Mouse (Mus musculus): ENCODE measurements at regions not wholly inside any gene's neighbourhood (a gene's known extent, or its start where the extent isn't known, plus 50 kb on each side); places are given as distances from the start of the nearest gene placed in this dataset.

- no peak for DNase-seq (ENCODE audit: low spot score)
Observed at GRCm38 (mm10) chr13:44030590-44030989, 246.0 kb downstream of the Cd83 start.

GRCm38 (mm10) chr13:44037774-44038294, 253.3 kb downstream of the Cd83 start:
- DNase-seq (ENCODE audit: low spot score): no peak

GRCm38 (mm10) chr13:44038322-44038721, 253.7 kb downstream of the Cd83 start:
- DNase-seq (ENCODE audit: low spot score): no peak

DNA sequence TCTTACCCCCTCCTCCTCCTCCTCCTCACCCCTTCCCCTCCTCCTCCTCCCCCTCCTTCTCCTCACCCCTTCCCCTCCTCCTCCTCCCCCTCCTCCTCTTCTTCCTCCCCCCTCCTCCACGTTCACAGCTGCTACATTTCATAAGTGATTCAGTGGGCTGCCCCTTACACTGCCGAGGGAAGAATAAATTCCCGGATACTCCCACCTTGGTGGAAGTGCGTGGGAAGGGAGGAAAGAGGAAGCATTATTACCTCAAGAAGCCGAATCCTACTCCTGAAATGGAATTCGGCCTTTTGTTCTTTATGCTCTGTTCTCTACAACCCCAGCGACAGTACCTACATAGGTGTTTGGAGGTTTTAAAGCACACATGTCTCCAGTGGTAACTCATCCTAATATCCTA, 256.1 kb downstream of the Cd83 start:
- DNase-seq (ENCODE audit: low spot score): no peak

DNA sequence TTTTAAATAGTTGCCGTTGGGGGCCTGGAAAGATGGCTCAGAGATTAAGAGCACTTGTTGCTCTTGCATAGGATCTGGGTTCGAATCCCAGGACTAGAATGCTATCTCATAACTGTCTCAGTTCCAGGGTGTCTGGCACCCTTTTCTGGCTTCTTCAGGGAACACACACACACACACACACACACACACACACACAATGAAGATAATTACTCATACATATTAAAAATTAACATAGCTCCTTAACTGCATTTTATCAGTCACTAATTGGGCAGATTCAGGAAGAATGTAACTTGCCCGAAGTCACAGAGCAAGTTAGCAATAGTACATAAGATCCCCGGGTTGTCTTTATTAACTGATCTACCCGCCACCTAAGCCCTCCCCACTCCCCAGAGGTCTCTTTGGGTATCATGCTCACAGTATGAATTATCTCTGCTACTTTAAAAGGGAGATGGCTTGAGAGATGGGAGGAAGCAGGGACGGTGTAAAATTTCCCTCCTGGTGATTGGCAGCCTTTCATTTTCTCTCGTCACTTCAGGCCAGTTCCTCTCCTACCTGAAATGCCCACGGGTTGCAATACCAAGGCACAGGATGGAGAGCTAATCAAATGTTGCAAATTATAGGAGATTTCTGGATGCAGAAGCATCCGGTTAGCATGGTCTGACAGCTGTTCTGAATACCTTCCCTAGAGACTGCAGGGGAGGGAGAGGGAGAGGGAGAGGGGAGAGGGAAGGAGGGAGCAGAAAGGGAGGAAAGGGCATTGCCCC, 258.3 kb downstream of the Cd83 start:
- no peak for DNase-seq (ENCODE audit: low spot score)

- DNase-seq (ENCODE audit: low spot score): no peak
Observed at GRCm38 (mm10) chr13:44043494-44043885, 258.9 kb downstream of the Cd83 start.

GRCm38 (mm10) chr13:44044546-44045216, 260.1 kb downstream of the Cd83 start:
- DNase-seq (ENCODE audit: low spot score): no peak

DNA sequence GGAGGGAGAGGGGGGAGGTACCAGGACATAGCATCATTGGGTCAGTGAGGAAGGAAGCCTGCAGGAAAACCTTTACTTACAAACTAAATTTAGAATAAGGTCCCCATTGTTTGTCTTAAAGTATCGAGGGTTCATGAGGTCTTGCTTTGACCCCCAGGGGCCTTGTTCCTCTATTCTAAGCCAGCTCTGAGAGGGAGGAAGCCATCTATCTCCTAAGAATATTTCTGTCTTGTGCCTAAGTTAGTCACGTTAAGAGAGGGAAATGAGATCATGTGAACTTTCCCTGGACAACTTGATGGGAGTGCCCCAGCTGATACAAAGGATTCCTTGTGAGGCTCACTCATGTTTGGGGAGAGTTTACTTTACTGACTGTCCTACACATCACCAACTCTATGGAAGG, 261.9 kb downstream of the Cd83 start:
- DNase-seq (ENCODE audit: low spot score): no peak

DNA sequence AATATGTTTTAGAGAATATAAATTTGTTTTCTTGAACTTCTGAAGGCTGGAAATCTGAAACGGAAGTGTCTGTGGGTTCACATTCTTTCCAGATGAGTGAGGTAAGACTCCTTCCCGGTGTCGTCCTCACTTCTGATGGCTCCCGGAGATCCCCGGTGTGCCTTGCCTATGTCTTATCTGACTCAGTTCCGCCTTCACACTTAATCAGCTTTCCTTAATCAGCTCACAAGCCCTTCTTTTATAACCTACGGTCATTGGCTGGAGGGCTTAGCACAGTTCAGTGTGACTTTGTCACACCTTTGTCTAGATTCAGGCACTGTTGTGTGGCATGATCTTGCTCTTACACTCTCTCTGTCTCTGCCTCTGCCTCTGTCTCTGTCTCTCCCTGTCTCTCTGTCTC, 269.6 kb downstream of the Cd83 start:
- DNase-seq (ENCODE audit: low spot score): no peak

- DNase-seq (ENCODE audit: low spot score): no peak
Observed at GRCm38 (mm10) chr13:44055573-44056491, 271.3 kb downstream of the Cd83 start.

- no peak for DNase-seq (ENCODE audit: low spot score)
Observed at GRCm38 (mm10) chr13:44056716-44057115, 272.1 kb downstream of the Cd83 start.

DNA sequence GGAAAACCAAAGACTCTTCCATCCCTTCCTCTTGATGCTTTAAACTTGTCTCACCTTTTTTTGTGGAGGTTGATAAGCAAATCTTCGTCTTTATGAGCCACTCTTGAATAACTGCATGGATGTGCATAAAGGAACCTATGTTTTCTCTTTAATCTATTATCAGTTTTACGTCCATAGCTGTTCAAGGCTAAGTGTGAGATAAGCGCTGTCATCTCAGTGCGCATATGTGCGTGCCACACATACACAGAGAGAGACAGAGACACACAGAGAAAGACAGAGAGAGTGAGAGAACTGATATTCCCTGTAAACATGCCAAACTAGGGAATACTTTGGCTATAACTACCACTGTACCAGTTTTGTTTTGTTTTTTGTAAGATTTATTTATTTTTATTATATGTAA, 273.0 kb downstream of the Cd83 start:
- no peak for DNase-seq (ENCODE audit: low spot score)

DNA sequence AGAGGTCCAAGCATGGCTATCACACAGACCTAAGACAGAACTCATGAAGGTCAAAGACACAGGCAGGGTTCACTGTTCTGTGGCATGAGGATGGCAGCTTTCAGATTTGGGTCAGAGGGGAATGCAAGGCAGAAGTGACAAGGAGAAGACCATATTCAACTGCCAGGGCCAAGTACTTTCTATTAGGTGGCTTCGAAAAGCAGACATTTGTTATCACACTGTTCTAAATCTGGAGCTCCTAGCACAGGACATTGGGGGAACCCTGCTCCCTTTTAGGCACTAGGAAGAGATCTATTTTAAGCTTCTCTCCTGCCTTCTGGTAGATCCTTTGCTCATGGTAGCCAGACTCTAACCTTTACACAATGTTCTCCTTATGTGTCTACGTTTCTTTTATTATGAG, 273.7 kb downstream of the Cd83 start:
- DNase-seq (ENCODE audit: low spot score): no peak

GRCm38 (mm10) chr13:44059436-44059835, 274.9 kb downstream of the Cd83 start:
- DNase-seq (ENCODE audit: low spot score): peak; percentile 60

- no peak for DNase-seq (ENCODE audit: low spot score)
Observed at GRCm38 (mm10) chr13:44061286-44061685, 276.7 kb downstream of the Cd83 start.

DNA sequence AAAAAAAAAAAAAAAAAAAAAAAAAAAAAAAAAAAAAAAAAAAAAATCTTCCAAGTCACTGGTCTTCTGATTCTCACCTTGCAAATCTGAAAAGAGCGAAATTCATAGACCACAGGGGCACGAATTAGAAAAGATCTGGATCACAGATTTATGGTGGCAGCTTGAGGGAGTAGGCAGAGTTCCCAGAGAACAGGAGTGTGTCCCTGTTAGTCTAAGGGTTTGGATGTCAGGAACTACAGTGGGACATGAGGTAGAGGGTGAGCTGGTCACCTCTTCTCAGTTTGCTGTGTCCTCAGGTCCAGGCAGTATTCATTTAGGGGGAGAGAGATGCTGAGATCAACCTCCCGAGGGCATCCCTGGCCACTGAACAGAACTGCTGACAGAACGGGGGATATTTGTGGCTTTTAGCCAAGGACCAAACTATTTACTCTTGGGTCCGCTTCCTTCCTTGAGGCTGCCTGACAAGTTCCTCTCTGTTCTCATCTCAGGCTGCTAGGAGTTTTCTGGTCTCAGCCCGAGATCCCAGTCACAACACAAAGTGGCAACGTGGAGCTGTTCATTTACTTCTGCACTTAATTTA, 277.2 kb downstream of the Cd83 start:
- no peak for DNase-seq (ENCODE audit: low spot score)

- no peak for DNase-seq (ENCODE audit: low spot score)
Observed at GRCm38 (mm10) chr13:44063317-44063716, 278.7 kb downstream of the Cd83 start.

DNA sequence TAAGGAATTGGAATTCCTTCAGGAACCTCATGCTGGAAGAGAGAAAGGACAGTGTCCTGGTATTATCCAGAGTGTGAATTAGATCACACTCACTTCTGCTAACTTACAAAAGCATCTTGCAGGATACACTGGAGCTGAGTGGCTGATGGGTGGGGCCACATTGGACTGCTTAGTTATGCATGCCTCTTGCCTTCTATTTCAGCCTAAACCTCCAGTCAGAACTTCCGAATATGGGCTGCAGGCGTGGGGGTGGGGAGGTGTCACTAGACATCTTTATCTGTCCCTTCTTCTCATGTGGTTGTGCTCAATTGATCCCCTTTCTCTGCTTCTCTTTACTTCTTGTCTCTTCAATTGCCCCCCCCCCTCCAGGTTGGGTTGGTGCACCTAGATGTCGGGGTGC, 279.5 kb downstream of the Cd83 start:
- no peak for DNase-seq (ENCODE audit: low spot score)

DNA sequence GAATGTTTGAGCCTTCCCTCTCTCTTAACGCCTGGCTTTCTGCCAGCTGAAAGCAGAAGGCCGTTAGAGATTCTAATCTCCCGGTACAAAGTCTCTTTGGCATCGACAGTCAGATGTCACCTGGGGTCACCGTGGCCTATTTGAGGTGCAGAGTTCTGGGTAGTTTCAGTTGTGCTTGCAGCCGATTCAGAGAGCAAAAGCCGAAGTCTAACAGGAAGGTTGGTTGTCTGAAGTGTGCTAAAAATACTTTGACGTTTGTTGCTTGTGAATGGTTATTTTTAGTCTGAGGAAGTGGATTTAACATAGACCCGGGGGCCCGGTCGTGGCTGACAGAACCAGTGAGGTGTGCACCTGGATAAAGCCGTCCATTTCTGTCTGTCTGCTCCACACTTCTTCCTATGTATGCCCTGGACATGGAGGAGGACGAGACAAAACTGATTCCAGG, 281.2 kb downstream of the Cd83 start:
- peak; percentile 88 for DNase-seq (ENCODE audit: low spot score)

DNA sequence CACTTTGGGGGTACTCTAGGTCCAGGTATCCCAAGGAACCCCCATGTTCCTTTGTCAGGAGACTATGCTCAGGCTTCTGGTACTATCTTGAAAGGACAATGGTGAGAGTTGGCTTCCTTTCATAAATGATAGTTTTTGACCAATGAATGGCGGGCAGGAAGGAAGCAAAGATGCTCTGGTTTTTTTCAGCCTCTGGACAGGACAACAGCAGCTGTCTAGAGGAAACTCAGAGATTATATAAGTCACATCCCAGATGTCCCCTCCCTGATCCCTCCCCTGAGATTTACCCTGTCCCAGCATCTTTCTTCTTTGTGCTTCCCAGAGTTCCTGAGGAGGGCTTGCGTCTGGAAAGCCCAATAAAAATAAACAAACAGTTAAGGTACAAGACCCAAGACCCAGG, 282.7 kb downstream of the Cd83 start:
- DNase-seq (ENCODE audit: low spot score): no peak

GRCm38 (mm10) chr13:44068951-44069350, 284.4 kb downstream of the Cd83 start:
- DNase-seq (ENCODE audit: low spot score): peak; percentile 63
